Mouse (Mus musculus): ENCODE measurements at regions not wholly inside any gene's neighbourhood (a gene's known extent, or its start where the extent isn't known, plus 50 kb on each side); places are given as distances from the start of the nearest gene placed in this dataset.

GRCm38 (mm10) chr7:117263126-117263525 lies 117.7 kb upstream of the Xylt1 start:
- DNase-seq (ENCODE audit: inconsistent ontology term), result peak; percentile 1

DNA sequence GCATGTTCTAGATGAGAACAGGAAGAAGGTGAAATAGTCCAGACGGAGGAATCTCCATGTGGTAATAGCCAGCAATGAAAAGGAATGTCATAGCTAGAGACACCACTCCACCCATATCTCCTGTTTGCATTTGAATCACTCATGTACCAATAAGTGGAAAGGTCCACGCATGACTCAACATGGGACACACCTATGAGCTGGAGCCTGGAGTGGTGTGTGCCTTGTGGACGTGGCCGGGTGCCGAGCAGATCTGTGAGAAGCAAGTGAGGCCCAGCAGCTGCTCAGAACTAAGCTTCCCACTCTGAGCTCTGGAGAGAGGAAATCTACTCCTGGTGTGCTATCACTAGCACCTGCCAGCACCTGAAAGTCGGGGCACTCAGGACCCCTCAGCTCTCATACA lies 116.4 kb upstream of the Xylt1 start:
- DNase-seq (ENCODE audit: inconsistent ontology term), result no peak

GRCm38 (mm10) chr7:117268096-117268495 lies 112.7 kb upstream of the Xylt1 start:
- DNase-seq (ENCODE audit: inconsistent ontology term), result no peak

GRCm38 (mm10) chr7:117269263-117269897 lies 111.4 kb upstream of the Xylt1 start:
- no peak for DNase-seq (ENCODE audit: inconsistent ontology term)

DNA sequence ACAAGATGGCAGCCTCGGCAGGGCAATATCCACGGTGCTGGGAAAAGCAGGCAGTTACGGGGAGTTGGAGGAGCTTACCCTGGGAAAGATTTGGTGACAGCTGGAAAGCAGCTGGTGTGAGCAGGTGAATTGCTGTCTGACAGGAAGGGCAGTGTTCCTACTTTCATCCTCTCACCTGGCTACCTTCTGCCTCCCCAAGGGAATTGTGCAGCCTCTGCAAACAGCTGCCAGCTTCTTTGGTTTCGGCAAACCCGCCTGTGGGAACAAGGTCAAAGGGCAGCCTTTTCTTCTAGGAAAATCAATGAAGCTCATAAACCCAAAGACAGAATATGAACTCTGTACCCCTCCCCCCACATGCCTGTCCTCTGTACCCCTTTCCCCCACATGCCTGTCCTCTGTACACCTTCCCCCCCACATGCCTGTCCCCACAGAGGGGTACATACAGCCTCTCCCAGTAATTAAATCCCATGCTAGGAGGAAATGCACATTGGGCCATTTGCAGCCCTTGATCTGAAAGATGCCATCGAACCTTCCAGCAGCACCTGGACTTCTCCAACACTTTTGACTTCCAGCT lies 102.3 kb upstream of the Xylt1 start:
- no peak for DNase-seq (ENCODE audit: inconsistent ontology term)

DNA sequence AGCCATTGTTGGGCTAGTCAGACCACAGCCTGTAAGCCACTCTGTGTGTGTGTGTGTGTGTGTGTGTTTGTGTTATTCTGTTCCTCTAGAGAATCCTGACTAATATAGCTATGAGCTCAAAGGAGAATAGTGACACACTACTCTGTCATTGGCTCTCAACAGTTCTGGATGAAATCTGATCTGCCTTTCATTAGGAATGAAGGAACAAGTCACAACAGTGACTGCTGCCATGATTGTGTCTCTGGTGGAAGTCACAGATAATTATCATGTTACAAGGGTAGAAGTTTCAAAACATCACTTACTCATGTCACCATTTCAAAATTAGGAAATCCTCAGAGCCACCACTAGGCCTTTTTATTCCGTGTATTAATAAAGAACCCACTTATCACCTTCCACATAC lies 98.6 kb upstream of the Xylt1 start:
- DNase-seq (ENCODE audit: inconsistent ontology term), result no peak

- DNase-seq (ENCODE audit: inconsistent ontology term), result no peak
Observed at GRCm38 (mm10) chr7:117285206-117285605, 95.6 kb upstream of the Xylt1 start.

GRCm38 (mm10) chr7:117285985-117286384 lies 94.8 kb upstream of the Xylt1 start:
- no peak for DNase-seq (ENCODE audit: inconsistent ontology term)

- DNase-seq (ENCODE audit: inconsistent ontology term), result peak; percentile 39
Observed at GRCm38 (mm10) chr7:117303705-117304104, 77.1 kb upstream of the Xylt1 start.

- DNase-seq (ENCODE audit: inconsistent ontology term), result no peak
Observed at GRCm38 (mm10) chr7:117310586-117311200, 70.1 kb upstream of the Xylt1 start.

- peak; percentile 46 for DNase-seq (ENCODE audit: inconsistent ontology term)
Observed at GRCm38 (mm10) chr7:117311316-117311715, 69.5 kb upstream of the Xylt1 start.

GRCm38 (mm10) chr7:117316126-117316805 lies 64.5 kb upstream of the Xylt1 start:
- peak; percentile 57 for DNase-seq (ENCODE audit: inconsistent ontology term)

DNA sequence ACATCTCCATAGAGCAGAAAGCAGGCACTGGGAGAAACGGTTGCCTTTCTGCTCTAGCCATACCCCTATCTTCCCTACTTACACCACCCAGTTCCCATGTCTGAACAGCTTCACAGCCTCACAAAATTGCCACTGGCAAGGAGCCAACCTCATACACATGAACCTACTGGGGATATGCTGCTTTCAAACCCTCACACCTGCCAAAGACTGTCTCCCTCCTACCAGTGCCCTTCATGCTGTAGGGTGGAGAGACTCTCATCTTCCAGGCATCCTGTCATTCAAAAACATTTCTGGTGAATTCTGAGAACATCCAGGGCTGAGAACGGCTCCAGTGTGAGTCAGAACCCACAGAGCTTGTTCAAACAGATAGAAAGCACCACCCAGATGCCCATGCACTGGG lies 63.4 kb upstream of the Xylt1 start:
- DNase-seq (ENCODE audit: inconsistent ontology term), result no peak

DNA sequence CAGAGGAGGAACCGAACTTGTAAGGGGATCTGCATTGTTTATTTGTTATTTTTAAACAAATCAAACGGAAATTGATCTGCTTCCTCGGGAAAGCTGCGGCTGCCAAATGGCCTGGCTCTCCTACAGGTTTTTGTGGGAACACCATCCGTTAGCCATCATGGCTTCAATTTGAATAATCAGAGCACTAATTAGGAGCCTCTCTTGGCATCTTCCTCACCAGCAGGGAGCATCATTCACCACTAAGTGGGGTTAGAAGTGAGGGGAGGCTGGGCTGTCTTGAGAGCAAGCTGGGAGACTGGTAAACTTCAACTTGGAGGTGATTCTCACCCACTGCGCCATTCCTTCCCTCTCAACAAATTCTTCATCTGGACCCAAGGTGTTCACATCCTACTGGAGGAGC lies 60.2 kb upstream of the Xylt1 start:
- peak; percentile 21 for DNase-seq (ENCODE audit: inconsistent ontology term)
